Mouse (Mus musculus): ENCODE measurements around the gene Ikzf1. TPM values are rescaled to one million over a fixed set of nuclear protein-coding genes. Genes with fewer than 3 reads are reported as not detected.
A peak's percentile ranks its signal among the peaks of the same experiment; 100 is the strongest.

The Ikzf1 gene
- polyA plus RNA-seq, 1 experiment = 645 TPM

GRCm38 (mm10) chr11:11785457-11785856 lies 100.7 kb downstream of the Ikzf1 start:
- no peak for TF ChIP-seq POLR2A (IDR thresholded peaks at IDR 0.05; ENCODE audit: control insufficient read depth, extremely low read depth, insufficient read depth, low read length, poor library complexity)
- TF ChIP-seq CTCF (IDR thresholded peaks at IDR 0.05; ENCODE audit: borderline replicate concordance, control insufficient read depth, extremely low read depth, insufficient read depth, low read length, poor library complexity) = no peak
- H3K4me3 ChIP-seq (ENCODE audit: control insufficient read depth, insufficient read depth, low read length) = no peak overlapping the region
- no peaks in the 10 kb centered on the region for H3K27me3 ChIP-seq (ENCODE audit: control insufficient read depth, insufficient read depth, low read length)
- no peak for DNase-seq
- WGBS = 54% methylated on average over 6 of the region's 6 CpGs
- no peaks in the 10 kb centered on the region for H3K4me1 ChIP-seq (replicated peaks; ENCODE audit: control insufficient read depth, insufficient read depth, low read length)
- H3K36me3 ChIP-seq (ENCODE audit: control insufficient read depth, insufficient read depth, low read length) = no peaks in the 10 kb centered on the region
- H3K27ac ChIP-seq (ENCODE audit: control insufficient read depth, insufficient read depth, low read length) = no peak overlapping the region

- WGBS = 2% methylated on average over 8 of the region's 8 CpGs
- Histone ChIP-seq H3K4me1 (replicated peaks; ENCODE audit: control insufficient read depth, insufficient read depth, low read length) (no peaks in the 10 kb centered on the region), H3K27ac (ENCODE audit: control insufficient read depth, insufficient read depth, low read length) (no peak overlapping the region), H3K27me3 (ENCODE audit: control insufficient read depth, insufficient read depth, low read length) (no peaks in the 10 kb centered on the region), H3K36me3 (ENCODE audit: control insufficient read depth, insufficient read depth, low read length) (no peaks in the 10 kb centered on the region), H3K4me3 (ENCODE audit: control insufficient read depth, insufficient read depth, low read length) (no peak overlapping the region)
- TF ChIP-seq POLR2A (IDR thresholded peaks at IDR 0.05; ENCODE audit: control insufficient read depth, extremely low read depth, insufficient read depth, low read length, poor library complexity) = no peak
- peak; percentile 80; the same call in 1 of the 2 replicates for TF ChIP-seq CTCF (IDR thresholded peaks at IDR 0.05; ENCODE audit: borderline replicate concordance, control insufficient read depth, extremely low read depth, insufficient read depth, low read length, poor library complexity)
- peak; percentile 77 for DNase-seq
These were observed 103.7 kb downstream of the Ikzf1 start for GRCm38 (mm10) chr11:11788521-11788974.

- H3K27ac ChIP-seq (ENCODE audit: control insufficient read depth, insufficient read depth, low read length) = no peak overlapping the region
- no peaks in the 10 kb centered on the region; the same call in 1 of the 2 replicates for H3K36me3 ChIP-seq (ENCODE audit: control insufficient read depth, insufficient read depth, low read length)
- H3K4me1 ChIP-seq (replicated peaks; ENCODE audit: control insufficient read depth, insufficient read depth, low read length) = no peaks in the 10 kb centered on the region
- no peak overlapping the region for H3K4me3 ChIP-seq (ENCODE audit: control insufficient read depth, insufficient read depth, low read length)
- TF ChIP-seq POLR2A (IDR thresholded peaks at IDR 0.05; ENCODE audit: control insufficient read depth, extremely low read depth, insufficient read depth, low read length, poor library complexity) = no peak
- no peak for TF ChIP-seq CTCF (IDR thresholded peaks at IDR 0.05; ENCODE audit: borderline replicate concordance, control insufficient read depth, extremely low read depth, insufficient read depth, low read length, poor library complexity)
- DNase-seq = no peak
- WGBS = 100% methylated on average over 1 of the region's 1 CpGs
- H3K27me3 ChIP-seq (ENCODE audit: control insufficient read depth, insufficient read depth, low read length) = no peaks in the 10 kb centered on the region
These were observed 109.8 kb downstream of the Ikzf1 start for GRCm38 (mm10) chr11:11794626-11795025.

- TF ChIP-seq POLR2A (IDR thresholded peaks at IDR 0.05; ENCODE audit: control insufficient read depth, extremely low read depth, insufficient read depth, low read length, poor library complexity) (no peak), CTCF (IDR thresholded peaks at IDR 0.05; ENCODE audit: borderline replicate concordance, control insufficient read depth, extremely low read depth, insufficient read depth, low read length, poor library complexity) (no peak)
- Histone ChIP-seq H3K36me3 (ENCODE audit: control insufficient read depth, insufficient read depth, low read length) (peaks cover 23% of the 10 kb centered on the region), H3K27me3 (ENCODE audit: control insufficient read depth, insufficient read depth, low read length) (no peaks in the 10 kb centered on the region), H3K27ac (ENCODE audit: control insufficient read depth, insufficient read depth, low read length) (no peak overlapping the region), H3K4me3 (ENCODE audit: control insufficient read depth, insufficient read depth, low read length) (no peak overlapping the region), H3K4me1 (replicated peaks; ENCODE audit: control insufficient read depth, insufficient read depth, low read length) (no peaks in the 10 kb centered on the region)
- WGBS = 97% methylated on average over 1 of the region's 1 CpGs
- no peak for DNase-seq
These were observed 113.9 kb downstream of the Ikzf1 start for GRCm38 (mm10) chr11:11798690-11799089.

GRCm38 (mm10) chr11:11800304-11800703 lies 115.5 kb downstream of the Ikzf1 start:
- DNase-seq = no peak
- no peak overlapping the region for H3K4me3 ChIP-seq (ENCODE audit: control insufficient read depth, insufficient read depth, low read length)
- no peaks in the 10 kb centered on the region for H3K27me3 ChIP-seq (ENCODE audit: control insufficient read depth, insufficient read depth, low read length)
- no peak overlapping the region for H3K27ac ChIP-seq (ENCODE audit: control insufficient read depth, insufficient read depth, low read length)
- H3K4me1 ChIP-seq (replicated peaks; ENCODE audit: control insufficient read depth, insufficient read depth, low read length) = no peaks in the 10 kb centered on the region
- no peak for TF ChIP-seq POLR2A (IDR thresholded peaks at IDR 0.05; ENCODE audit: control insufficient read depth, extremely low read depth, insufficient read depth, low read length, poor library complexity)
- TF ChIP-seq CTCF (IDR thresholded peaks at IDR 0.05; ENCODE audit: borderline replicate concordance, control insufficient read depth, extremely low read depth, insufficient read depth, low read length, poor library complexity) = no peak
- H3K36me3 ChIP-seq (ENCODE audit: control insufficient read depth, insufficient read depth, low read length) = peaks cover 23% of the 10 kb centered on the region
- 97% methylated on average over 3 of the region's 3 CpGs for WGBS

- Histone ChIP-seq H3K4me3 (ENCODE audit: control insufficient read depth, insufficient read depth, low read length) (no peak overlapping the region), H3K27ac (ENCODE audit: control insufficient read depth, insufficient read depth, low read length) (no peak overlapping the region), H3K27me3 (ENCODE audit: control insufficient read depth, insufficient read depth, low read length) (no peaks in the 10 kb centered on the region), H3K4me1 (replicated peaks; ENCODE audit: control insufficient read depth, insufficient read depth, low read length) (no peaks in the 10 kb centered on the region), H3K36me3 (ENCODE audit: control insufficient read depth, insufficient read depth, low read length) (peaks cover 23% of the 10 kb centered on the region)
- no peak for TF ChIP-seq POLR2A (IDR thresholded peaks at IDR 0.05; ENCODE audit: control insufficient read depth, extremely low read depth, insufficient read depth, low read length, poor library complexity)
- TF ChIP-seq CTCF (IDR thresholded peaks at IDR 0.05; ENCODE audit: borderline replicate concordance, control insufficient read depth, extremely low read depth, insufficient read depth, low read length, poor library complexity) = no peak
- 97% methylated on average over 9 of the region's 9 CpGs for WGBS
- no peak for DNase-seq
These were observed 116.3 kb downstream of the Ikzf1 start for GRCm38 (mm10) chr11:11801067-11801466.

GRCm38 (mm10) chr11:11804421-11804820 lies 119.6 kb downstream of the Ikzf1 start:
- 0 out of 2 replicates have a peak, but pooled peaks cover under 1% of the 10 kb centered on the region for H3K4me1 ChIP-seq (replicated peaks; ENCODE audit: control insufficient read depth, insufficient read depth, low read length)
- H3K27ac ChIP-seq (ENCODE audit: control insufficient read depth, insufficient read depth, low read length) = no peak overlapping the region
- no peak for DNase-seq
- no peaks in the 10 kb centered on the region for H3K27me3 ChIP-seq (ENCODE audit: control insufficient read depth, insufficient read depth, low read length)
- WGBS = 93% methylated on average over 5 of the region's 5 CpGs
- no peak overlapping the region for H3K4me3 ChIP-seq (ENCODE audit: control insufficient read depth, insufficient read depth, low read length)
- TF ChIP-seq POLR2A (IDR thresholded peaks at IDR 0.05; ENCODE audit: control insufficient read depth, extremely low read depth, insufficient read depth, low read length, poor library complexity) = no peak
- no peak for TF ChIP-seq CTCF (IDR thresholded peaks at IDR 0.05; ENCODE audit: borderline replicate concordance, control insufficient read depth, extremely low read depth, insufficient read depth, low read length, poor library complexity)
- peaks cover 23% of the 10 kb centered on the region for H3K36me3 ChIP-seq (ENCODE audit: control insufficient read depth, insufficient read depth, low read length)
